Mouse (Mus musculus) cerebellum, adult (tissue): ENCODE measurements at regions not wholly inside any gene's neighbourhood (a gene's known extent, or its start where the extent isn't known, plus 50 kb on each side); places are given as distances from the start of the nearest gene placed in this dataset.

Experiments
- ATAC-seq: cut with Nextera tagmentation; 2 replicates; pipeline ENCODE4 v1.9.2; 2017; ENCODE audit warnings: mild to moderate bottlenecking, moderate library complexity, mixed read lengths; ENCODE audit not compliant: insufficient number of reproducible peaks, low FRiP score, low TSS enrichment

DNA sequence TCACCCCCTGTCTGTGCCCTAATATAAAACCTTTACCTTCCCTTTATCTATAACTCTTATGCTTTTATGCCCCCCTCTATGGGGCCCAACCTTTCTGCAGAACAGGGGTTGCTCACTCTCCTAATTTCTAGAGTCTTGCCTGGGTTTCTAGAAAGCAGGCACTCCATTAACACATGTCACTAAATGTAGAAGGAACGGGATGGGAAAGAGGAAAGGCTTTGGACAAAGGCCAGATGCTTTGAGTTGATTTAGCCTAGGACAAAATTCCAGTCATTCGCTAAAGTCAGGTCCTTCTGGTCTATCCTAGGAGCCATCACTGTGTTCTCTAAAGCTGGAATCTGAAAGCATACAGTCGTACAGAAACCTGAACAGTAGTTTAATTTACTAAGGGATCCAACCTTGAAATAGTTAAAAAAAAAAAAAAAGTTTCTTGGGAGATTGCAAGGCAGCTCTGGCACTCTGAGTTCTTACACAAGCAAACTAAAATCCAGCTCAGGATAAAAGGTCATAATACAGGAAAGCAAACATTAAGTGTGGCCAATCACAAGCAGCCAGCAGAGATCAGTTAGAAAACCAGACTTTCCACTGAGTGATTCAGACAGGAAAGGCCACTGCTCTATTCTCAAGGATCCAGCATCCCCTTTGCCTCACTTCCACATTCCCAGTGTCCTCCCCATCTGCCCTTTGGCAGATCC, 109.5 kb downstream of the Ccdc71l start:
- ATAC-seq = no peak

DNA sequence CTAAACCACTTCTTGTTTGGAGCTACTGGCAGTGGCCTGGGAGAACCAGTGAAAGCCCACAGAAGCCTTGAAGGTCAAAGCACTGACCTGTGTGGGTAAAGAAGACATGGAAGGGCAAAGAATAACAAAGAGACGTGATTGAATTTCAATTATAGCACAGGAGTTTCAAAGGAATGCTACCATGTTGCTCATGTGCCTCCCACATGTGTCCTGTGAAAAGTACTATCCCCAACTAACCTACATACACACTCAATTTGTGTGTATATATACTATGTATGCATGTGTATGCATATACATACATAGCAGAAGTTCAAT, 110.0 kb downstream of the Ccdc71l start:
- ATAC-seq = no peak

DNA sequence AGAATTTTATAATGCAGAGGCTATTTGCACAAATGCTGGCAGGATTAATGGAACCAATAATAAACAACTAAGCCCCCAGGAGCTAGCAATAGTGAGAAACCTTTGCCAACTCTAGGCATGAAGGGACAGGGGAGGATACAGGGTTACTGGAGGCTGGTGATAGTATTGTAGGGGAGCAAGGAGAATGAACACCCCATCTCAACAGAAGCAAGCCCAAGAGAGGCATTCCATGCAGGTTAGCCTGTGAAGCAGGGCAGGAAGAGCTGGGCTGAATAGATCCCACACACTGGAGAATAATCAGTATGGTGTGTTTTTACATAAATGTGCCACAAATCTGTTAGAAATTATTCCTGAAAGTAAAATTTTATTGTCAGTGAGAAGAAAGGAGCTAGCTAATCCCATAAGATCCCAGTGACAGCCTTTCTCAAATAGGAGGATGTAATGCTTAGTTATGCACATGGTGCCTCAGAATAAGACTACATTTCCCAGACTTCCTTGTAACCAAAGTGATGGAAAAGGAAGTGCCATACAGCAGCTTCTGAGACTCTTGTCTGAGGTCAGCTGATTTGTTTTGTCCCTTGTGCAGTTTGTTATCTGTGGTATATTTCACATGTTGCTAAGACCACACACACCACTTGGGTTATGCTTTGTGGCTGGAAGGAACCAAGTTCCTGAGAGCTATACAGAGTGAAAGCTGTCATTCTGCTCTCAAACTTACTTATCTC, 111.1 kb downstream of the Ccdc71l start:
- no peak for ATAC-seq

DNA sequence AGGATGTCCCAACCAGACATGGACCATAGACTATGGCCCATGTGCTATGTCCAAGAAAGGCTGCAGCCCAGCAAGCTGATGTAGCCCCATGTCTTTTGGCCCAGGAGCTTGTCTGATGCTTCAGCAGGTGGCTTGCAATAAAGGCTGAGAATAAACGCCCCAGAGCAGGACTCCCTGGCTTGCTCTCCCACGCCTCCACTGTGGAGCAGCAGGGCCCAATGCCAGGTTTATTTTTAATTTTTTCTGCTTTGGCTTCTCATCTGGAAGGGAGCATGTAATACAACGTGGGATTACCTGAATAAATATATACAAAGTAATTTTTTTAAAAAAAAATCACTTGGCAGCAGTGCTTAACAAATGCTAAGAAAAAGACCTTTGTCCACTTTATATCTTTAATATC, 125.7 kb downstream of the Ccdc71l start:
- no peak for ATAC-seq

DNA sequence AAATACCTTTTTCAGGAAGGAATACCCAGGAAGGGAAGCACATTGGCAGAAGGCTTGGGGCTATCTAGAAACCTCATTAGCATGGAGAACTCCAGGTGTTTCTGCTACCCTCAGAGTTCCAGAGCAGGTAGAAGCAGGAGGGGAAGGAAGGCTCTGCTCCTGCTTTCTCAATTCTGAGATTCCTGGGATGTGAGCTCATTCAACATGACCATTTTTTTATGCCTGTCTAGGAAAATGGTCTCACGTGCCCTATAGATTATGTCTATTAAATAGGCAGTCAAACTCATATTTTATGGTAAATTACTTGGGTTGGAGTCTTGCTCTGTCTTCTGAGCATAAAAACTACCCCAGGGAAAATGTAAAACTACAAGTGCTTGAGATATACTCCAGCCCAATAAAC, 130.2 kb downstream of the Ccdc71l start:
- no peak for ATAC-seq

DNA sequence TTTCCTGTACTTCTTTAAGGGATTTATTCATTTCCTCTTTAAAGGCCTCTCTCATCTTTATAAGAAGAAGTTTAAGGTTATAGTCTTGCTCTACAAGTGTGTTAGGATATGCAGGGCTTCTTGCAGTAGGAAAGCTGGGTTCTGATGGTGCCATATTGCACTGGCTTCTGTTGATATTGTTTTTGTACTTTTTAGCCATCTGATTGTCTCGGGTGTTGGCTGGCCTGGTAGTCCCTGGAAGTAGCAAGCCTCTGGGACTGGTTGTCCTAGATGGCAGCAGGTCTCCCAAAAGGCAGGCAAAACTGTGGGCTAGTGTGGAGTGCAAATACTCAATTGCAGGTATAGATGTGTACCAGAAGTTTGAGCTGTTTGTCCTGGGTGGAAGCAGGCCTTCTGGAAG, 147.1 kb downstream of the Ccdc71l start:
- ATAC-seq = no peak

DNA sequence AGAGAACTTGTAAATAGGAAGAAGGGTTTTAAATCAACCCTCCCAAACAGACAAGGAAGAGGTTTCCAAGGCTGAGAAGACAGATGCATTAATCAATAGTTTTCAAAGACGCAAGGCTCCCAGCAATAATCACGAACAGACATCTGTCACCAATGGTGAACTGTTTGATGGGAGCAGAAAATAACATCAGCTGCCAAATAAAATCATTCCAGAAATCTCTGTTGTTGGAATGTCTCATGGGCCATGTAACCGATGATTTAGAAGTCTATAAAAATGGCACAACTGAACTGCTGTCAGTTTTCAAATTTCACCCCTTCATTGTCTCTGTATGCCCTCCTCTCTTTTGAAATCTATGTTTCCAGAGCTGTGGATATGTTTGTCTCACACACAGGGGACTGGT, 152.7 kb downstream of the Ccdc71l start:
- ATAC-seq = no peak

DNA sequence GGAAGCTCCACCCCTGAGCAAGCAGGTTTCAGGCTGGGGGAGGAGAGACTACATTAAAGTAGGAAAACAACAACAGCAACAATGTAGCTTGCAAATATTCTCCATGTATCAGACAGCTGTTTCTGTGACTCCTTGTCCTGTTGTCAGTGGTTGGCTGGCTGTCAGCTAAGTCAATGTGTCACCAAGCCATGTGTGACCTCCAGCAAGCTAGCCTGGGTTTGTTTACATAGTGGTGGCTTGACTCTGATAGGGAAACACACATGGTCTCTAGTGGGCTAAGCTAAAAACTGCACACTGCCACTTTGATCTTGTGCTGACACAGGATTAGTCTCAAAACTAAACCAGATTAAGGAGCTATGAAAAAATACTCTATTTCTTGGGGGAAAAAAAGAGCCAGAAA, 155.1 kb downstream of the Ccdc71l start:
- ATAC-seq = no peak

DNA sequence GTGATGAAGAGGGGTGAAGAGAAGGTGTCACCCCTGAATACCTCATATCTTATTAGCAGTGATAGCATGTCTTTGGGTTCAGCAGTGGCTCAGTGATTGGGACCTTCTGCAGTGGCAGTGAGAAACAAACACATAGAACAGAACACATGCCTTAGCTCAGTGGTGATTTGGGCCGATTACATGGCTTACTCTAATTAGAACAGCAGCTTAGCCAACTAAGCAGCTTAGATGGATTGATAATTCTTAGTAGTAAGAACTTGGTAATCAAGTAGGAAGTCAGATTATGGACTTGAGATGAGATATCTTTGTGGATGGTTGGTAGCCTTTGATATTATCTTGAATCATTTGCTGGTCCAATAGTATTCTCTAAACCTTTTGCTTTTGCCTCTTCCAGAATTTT, 167.0 kb downstream of the Ccdc71l start:
- no peak for ATAC-seq

DNA sequence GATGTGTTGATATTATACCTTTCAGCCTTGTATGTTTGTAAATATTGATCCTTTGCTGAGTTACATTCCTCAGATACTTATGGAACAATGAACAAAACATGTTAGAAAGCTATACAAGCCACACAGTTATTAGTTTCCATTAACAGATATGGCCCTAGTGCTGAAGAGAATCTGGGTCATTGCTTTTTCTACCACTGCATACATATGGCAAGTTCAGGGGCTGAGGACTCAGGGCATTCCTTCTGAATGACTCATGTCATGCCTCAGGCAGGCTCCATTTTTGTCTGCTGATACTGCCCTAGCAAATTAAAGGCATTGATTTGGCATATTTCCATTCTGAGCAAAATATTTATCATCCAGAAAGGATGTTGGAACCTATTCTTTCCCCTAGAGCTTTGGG, 167.9 kb downstream of the Ccdc71l start:
- ATAC-seq = no peak

DNA sequence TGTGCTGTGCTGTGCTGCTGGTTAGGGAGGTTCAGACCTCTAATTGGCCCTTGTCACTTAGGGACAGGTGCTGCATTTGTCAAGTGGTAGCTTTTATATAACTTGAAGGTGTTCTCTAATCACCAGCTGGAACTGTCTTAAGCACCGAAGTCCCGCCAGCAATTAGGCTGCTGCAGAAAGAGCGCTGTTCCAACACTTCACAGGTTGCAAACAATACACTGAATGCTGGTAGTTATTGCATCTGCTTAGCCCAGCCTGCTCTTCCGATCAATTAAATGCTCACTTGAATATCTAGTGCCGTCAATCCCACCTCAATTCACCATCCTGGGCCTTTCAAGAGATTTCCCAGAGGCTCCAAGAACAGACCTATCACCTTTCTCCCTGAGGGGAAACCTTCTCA, 175.3 kb downstream of the Ccdc71l start:
- no peak for ATAC-seq

DNA sequence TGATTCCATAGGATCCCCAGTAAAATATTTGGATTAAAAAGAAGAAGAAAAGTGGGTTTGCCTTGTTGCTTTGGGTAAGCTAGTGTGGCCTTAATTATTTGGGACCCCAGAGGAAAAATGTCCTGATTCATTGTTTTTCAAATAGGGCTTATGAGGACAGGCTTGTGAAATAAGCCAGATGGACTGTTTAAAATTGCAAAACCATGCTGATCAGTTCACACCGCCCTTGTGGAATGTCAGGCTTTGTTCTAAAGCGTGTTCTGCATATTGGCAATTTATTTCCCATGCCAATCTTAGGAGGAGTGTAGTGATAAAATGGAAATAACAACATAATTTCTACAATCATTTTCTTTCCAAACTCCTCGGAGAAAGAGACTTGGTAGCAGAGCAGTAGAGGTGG, 189.3 kb downstream of the Ccdc71l start:
- no peak for ATAC-seq

DNA sequence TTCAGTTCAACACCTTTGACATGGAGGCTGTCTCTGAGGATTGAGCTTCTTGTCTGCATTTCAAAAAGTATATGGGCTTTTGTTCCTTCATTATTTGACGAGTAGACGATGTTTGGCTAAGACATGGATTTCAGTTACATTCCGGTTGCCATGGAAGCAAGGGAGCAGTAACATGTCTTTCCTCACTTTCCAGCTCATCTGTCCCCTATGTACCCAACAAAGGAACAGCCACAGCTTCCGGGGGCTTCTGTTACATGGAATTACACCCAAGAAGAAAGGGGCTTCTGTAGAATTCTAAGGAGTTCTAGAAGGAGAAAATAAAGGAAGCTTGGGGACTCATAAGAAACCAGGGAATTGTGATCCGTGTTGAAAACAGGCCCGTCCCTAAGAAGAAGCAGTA, 202.8 kb downstream of the Ccdc71l start:
- ATAC-seq = no peak

DNA sequence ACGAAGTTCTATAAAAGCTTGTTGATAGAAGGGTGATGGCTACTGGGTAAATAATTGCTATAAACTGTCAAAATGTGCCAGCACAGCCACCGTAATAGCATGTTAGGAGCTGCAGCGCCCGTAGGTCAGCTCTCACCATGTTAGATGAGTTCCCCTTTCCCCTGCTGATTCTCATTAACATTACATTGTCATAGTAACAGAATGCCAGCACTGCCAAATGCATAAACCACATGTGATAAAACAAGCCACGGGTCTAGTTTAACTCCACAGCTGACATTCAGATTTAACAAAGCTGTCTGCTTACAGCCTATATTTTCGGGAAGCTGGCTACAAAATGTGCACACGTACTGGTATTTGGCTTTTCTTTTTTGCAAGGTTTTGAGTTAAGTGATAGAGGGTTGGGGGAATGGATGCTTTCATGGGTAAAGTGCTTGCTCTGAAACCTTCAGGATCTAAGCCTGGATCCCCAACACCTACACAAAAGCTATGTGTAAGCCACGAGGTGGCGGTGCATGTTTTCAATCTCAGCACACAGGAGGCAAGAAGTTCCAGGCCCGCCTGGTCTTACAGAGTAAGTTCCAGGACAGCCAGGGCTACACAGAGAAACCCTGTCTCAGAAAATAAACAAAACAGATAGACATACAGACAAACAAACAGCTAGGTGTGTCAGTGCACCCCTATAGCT, 217.1 kb upstream of the Nampt start:
- ATAC-seq = no peak

DNA sequence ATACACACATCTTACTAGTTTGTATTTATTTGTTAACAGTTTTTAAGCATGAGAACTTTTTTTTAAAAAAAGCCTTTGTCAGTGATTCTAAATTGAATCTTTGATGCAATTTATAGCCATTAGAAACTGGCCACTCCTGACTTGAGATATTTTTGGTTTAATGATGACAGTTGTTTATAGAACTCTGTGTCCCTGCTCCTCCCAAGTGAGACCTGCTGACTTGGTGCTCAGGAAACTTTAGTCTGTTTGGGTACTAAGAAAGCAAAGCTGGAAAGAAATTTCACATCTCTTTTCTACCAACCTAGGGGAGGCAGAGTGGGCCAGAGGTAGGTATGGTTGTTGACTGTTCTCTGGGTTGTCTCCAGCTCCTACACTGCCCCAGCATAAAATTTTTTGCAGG, 214.0 kb upstream of the Nampt start:
- ATAC-seq = no peak

DNA sequence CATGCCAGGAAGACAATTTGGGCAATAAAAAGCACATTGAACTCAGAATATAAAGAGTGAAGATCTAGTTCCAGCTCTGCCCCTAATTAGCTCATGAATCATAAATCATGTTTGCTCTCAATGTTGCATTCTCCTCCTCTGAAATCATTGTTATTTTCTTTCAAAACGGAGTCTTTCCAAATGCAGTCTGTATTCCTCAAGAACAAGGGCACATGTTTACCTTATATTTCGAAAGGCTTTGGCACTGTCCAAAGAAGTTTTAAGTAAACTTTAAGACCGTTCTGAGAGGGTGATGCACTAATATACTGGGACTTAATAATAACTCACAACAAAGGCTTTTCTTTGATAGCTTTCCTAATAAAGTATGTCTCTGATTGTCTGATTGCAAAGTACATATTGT, 204.3 kb upstream of the Nampt start:
- ATAC-seq = no peak

DNA sequence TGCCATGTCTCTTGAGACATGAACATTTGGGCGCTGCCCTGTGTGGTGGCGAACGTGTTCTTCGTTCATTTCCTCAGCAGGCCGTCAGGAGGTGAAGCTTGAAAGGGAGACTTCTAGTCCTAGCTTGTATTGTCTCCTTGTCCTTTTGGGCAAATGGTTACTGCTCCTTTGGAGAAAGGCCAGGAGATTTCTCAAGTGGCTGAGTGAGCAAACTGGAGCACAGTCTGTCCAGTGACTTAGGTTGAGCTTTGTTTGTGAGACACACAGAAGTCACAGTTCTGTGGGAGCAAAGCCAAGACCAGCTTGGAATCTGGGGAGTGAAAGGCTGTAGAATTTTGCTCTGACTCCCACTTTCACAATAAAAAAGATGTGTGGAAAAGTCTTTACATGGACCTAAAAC, 203.3 kb upstream of the Nampt start:
- ATAC-seq = no peak

DNA sequence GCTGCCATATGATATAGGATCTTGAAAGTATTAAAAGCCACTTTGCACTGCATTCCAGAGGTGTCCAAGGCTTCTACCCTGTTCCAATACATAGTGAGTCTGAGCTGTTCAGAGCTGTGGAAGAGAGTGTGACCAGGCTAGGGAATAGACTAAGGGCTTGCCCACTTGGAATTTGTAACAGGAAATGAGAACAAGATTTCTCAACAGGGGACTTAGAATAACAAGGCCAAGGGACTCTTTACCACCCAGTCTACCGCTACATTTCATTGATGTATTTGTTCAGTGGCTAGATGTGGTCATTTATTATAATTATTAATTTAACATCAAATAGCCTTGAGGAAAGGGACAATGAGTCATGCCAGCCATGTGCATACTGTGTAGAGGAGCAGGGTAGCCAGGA, 202.3 kb upstream of the Nampt start:
- no peak for ATAC-seq

DNA sequence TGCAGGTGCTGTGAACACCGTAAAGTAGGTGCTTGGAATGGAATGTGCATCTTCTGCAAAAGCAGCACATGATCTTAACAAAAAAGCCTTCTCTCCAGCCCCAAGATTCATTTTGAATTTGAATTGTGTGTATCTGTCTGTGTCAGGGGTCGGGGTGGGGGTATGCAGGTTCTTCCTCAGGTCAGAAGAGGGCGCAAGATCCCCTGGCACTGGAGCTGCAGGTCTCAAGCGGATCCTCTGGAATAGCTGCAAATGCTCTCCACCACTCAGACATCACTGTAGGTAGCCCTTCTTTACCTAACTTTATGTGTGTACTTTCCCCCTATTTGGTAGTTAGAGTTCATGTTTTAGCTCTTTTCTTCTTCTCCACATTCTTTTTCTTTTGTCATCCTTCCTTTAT, 199.5 kb upstream of the Nampt start:
- ATAC-seq = no peak

DNA sequence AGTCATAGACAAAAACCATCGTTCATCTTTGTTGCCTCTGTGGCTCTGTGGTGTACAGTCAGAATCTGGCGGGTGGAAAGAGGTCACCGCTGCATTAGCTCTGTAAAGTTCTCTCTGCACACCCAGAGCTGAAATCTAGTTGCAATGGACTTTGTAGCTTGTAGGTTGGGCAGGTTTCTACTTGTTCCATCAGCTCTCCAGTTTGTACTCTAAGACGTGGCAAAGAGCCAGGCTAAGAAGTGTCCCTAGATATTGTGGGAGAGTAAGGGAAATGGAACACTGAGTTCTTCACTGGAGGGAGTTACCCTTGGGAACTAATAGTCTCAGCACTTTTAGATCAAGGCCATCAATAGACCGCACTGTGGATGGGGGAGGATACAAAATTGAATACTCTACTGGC, 197.6 kb upstream of the Nampt start:
- ATAC-seq = no peak

DNA sequence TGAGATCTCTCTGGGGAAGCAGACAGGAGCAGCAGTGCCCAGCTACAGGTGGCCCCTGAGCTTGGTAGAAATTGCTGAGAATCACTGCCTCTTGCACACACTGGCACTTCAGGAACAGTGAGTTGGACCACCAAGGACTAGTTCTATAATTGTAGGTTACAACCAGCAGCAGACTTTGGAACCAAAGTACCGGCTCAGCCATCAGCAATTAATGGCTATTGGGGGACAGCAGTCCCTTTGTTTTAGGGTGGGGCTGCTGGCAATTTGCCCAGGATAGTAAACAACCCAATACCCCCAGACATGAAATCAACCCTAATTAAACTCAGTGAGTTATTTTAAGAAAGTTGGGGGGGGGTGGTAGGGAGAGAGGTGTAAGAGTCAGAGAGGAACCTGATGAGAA, 190.8 kb upstream of the Nampt start:
- no peak for ATAC-seq

DNA sequence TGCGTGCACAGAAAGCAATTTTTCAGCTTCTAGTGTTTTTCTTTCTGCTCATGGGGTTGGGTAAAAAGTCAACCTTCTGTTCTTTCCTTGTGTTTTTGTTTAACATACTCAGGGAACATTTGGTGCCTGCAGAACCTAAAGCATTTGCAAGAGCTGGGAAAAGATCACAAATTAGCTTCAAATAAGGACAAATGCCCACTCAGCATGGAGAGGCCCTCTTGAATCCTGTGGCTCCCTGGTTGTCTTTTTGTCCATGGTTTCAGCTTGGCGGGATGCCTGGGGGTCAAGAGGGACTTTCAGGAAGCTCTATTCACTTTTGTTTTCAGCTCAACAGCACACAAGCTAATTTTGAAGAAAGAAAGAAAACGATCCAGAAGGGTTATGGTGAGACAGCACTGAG, 186.4 kb upstream of the Nampt start:
- ATAC-seq = no peak
